Mouse (Mus musculus) testis, adult 2 months (tissue): ENCODE data around the gene Ehmt1. TPM values are rescaled to one million over a fixed set of nuclear protein-coding genes. Genes with fewer than 3 reads are reported as not detected.
A peak's percentile ranks its signal among the peaks of the same experiment; 100 is the strongest.

ENCODE experiments used
- H3K27ac ChIP-seq: fragments of 200-500 bp; 2 replicates; pipeline ENCODE4 v1.5.1; 2012; ENCODE audit warnings: low read depth, low read length; ENCODE audit not compliant: control insufficient read depth, insufficient read depth
- H3K27me3 ChIP-seq: fragments of 200-500 bp; 2 replicates; pipeline ENCODE4 v1.6.1; 2012; ENCODE audit warnings: mild to moderate bottlenecking, low read length, moderate library complexity; ENCODE audit not compliant: control insufficient read depth, insufficient read depth
- H3K36me3 ChIP-seq: fragments of 200-500 bp; 2 replicates; pipeline ENCODE4 v1.6.1; 2012; ENCODE audit warnings: mild to moderate bottlenecking, low read length; ENCODE audit not compliant: control insufficient read depth, insufficient read depth
- H3K4me1 ChIP-seq: fragments of 200-500 bp; 2 replicates; pipeline ENCODE4 v1.6.1; 2012; ENCODE audit warnings: low read length; ENCODE audit not compliant: control insufficient read depth, insufficient read depth
- H3K4me3 ChIP-seq: fragments of 200-500 bp; 2 replicates; pipeline ENCODE4 v1.5.1; 2012; ENCODE audit warnings: low read depth, mild to moderate bottlenecking, low read length, moderate library complexity, mixed read lengths; ENCODE audit not compliant: control insufficient read depth
- CTCF ChIP-seq: fragments of 200-500 bp; IDR thresholded peaks from 2 replicates; pipeline ENCODE4 v1.5.1; 2012; ENCODE audit warnings: low read depth, mild to moderate bottlenecking, inconsistent platforms, low read length, moderate library complexity; ENCODE audit not compliant: control insufficient read depth, insufficient read depth, insufficient replicate concordance
- POLR2A ChIP-seq: fragments of 200-500 bp; IDR thresholded peaks from 2 replicates; pipeline ENCODE4 v1.6.1; 2012; ENCODE audit warnings: low read depth, mild to moderate bottlenecking, inconsistent platforms, low read length, moderate library complexity; ENCODE audit not compliant: control insufficient read depth
- polyA plus RNA-seq: library from polyadenylated mRNA; depleted of rRNA; stranded (reverse); fragments of >200 nt; gene quantifications from 2 replicates; pipeline ENCODE4 v1.2.3, GENCODE M21; 2012; rRNA removed

Ehmt1 gene
- polyA plus RNA-seq, 1 experiment: 13.2 TPM

DNA sequence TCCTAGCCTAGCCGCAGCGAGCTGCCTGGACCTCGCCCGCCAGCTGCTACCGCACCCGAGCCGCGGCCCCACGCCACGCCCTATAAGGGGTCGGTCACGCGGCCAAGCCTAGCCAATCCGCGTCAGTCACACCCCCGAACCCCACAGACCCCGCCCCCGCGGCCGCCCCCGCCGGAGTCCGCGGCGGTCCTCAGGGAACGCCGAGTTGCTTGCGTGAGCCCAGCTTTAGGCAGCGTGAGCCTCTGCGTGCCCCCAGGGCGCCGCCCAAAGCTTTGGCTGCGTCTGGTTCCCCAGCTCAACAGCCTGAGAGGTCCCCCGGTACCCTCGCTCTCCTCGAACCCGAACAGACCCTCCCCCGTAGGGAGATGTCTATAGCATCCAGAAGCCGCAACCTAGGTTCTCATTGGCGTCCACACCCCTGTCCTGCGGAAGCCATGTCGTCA lies 156.3 kb downstream of the Ehmt1 start, which contains the start of gene Cacna1b:
Cacna1b (minus strand) TSS at position 38 of the 443 bp plus-strand sequence.
- Histone ChIP-seq H3K27me3 (no peaks in the 10 kb centered on the region), H3K4me3 (peak within 1 kb of the TSS; percentile 76), H3K4me1 (peaks cover 14% of the 10 kb centered on the region), H3K27ac (no peak within 1 kb of the TSS), H3K36me3 (no peaks in the 10 kb centered on the region)
- no peak for TF ChIP-seq POLR2A
- no peak for TF ChIP-seq CTCF

- H3K27me3 ChIP-seq: no peaks in the 10 kb centered on the region
- H3K36me3 ChIP-seq: no peaks in the 10 kb centered on the region
- no peak overlapping the region for H3K27ac ChIP-seq
- TF ChIP-seq CTCF (no peak), POLR2A (no peak)
- H3K4me1 ChIP-seq: peaks cover 14% of the 10 kb centered on the region
- peak overlapping the region; percentile 71 for H3K4me3 ChIP-seq
Measured at GRCm38 (mm10) chr2:24762446-24762960, 156.9 kb downstream of the Ehmt1 start.

- TF ChIP-seq POLR2A: no peak
- no peak for TF ChIP-seq CTCF
- Histone ChIP-seq H3K36me3 (no peaks in the 10 kb centered on the region), H3K27ac (no peak overlapping the region), H3K27me3 (no peaks in the 10 kb centered on the region), H3K4me1 (peaks cover 14% of the 10 kb centered on the region), H3K4me3 (peak overlapping the region; percentile 71)
Measured at GRCm38 (mm10) chr2:24761923-24762445, 157.4 kb downstream of the Ehmt1 start.

DNA sequence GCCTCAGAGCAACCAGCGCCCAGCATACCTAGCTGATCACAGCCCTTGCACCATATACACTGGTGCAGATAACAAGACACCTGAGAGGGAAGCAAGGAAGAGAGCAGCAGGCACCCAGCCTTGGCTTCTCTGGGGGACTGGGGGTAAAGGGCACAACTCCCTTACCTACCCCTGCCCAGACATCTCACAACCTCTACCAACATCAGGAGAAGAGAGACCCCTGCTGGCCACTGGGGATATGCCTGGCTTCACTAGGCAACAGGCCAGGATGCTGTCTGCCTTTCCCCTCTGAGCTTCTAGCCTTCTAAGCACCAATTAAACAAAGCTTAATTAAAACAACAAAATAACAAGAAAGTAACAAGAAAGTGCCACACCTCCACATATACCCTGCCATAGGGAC lies 164.1 kb downstream of the Ehmt1 start:
- no peaks in the 10 kb centered on the region for H3K27me3 ChIP-seq
- no peaks in the 10 kb centered on the region; the same call in 1 of the 2 replicates for H3K4me1 ChIP-seq
- no peak overlapping the region for H3K4me3 ChIP-seq
- H3K36me3 ChIP-seq: no peaks in the 10 kb centered on the region
- H3K27ac ChIP-seq: no peak overlapping the region
- TF ChIP-seq CTCF (peak; percentile 48; the same call in 1 of the 2 replicates), POLR2A (no peak)

- no peak overlapping the region for H3K4me3 ChIP-seq
- no peaks in the 10 kb centered on the region for H3K36me3 ChIP-seq
- no peak overlapping the region for H3K27ac ChIP-seq
- H3K4me1 ChIP-seq: no peaks in the 10 kb centered on the region; the same call in 1 of the 2 replicates
- TF ChIP-seq CTCF: no peak
- TF ChIP-seq POLR2A: no peak
- H3K27me3 ChIP-seq: no peaks in the 10 kb centered on the region
Measured at GRCm38 (mm10) chr2:24752599-24752998, 166.8 kb downstream of the Ehmt1 start.

GRCm38 (mm10) chr2:24750051-24750450 lies 169.4 kb downstream of the Ehmt1 start:
- Histone ChIP-seq H3K27ac (no peak overlapping the region), H3K4me1 (no peaks in the 10 kb centered on the region; the same call in 1 of the 2 replicates), H3K4me3 (no peak overlapping the region), H3K27me3 (no peaks in the 10 kb centered on the region), H3K36me3 (no peaks in the 10 kb centered on the region)
- TF ChIP-seq CTCF: no peak
- TF ChIP-seq POLR2A: no peak

- H3K27ac ChIP-seq: no peak overlapping the region
- no peaks in the 10 kb centered on the region for H3K4me1 ChIP-seq
- H3K4me3 ChIP-seq: no peak overlapping the region
- no peak for TF ChIP-seq CTCF
- TF ChIP-seq POLR2A: no peak
- no peaks in the 10 kb centered on the region for H3K27me3 ChIP-seq
- H3K36me3 ChIP-seq: no peaks in the 10 kb centered on the region
Measured at GRCm38 (mm10) chr2:24747878-24748277, 171.5 kb downstream of the Ehmt1 start.

Other genes starting within 250 kb of the Ehmt1 start
- 3.6 and 3.8 TPM in 2 replicates for gene Cacna1b, start 156.5 kb downstream of the Ehmt1 start, polyA plus RNA-seq
- gene Arrdc1, start 15.6 kb upstream of the Ehmt1 start, polyA plus RNA-seq: 13.8 TPM in 2 replicates
- 35.8 and 37.9 TPM in 2 replicates for gene Zmynd19, start 30.2 kb upstream of the Ehmt1 start, polyA plus RNA-seq
- gene Dph7, start 42.8 kb upstream of the Ehmt1 start, polyA plus RNA-seq: 10.6 and 11.7 TPM in 2 replicates
- 41.0 and 45.1 TPM in 2 replicates for gene Mrpl41, start 55.5 kb upstream of the Ehmt1 start, polyA plus RNA-seq
- 50.8 and 58.7 TPM in 2 replicates for gene Pnpla7, start 56.4 kb upstream of the Ehmt1 start, polyA plus RNA-seq
- 69.1 and 78.2 TPM in 2 replicates for gene Nsmf, start 134.7 kb upstream of the Ehmt1 start, polyA plus RNA-seq
- gene Entpd8, start 160.7 kb upstream of the Ehmt1 start, polyA plus RNA-seq: 0.48 TPM in 2 replicates
- gene Noxa1, start 175.5 kb upstream of the Ehmt1 start, polyA plus RNA-seq: 0.14 and 0.25 TPM in 2 replicates